Mouse (Mus musculus) Patski (cell line): ENCODE data around the gene Ocel1. TPM values are rescaled to one million over a fixed set of nuclear protein-coding genes. Genes with fewer than 3 reads are reported as not detected.

Experiments used
- ATAC-seq: fragments of 100-300 bp; one replicate; pipeline ENCODE4 v1.8.0; 2021
- CTCF ChIA-PET: fragments of 350-600 bp; sonication (Branson Sonifier 250); formaldehyde crosslinking; loops from one replicate; lab custom pipeline; 2022; ENCODE audit warnings: inconsistent platforms; lab: Charles Lee
- POLR2A ChIA-PET: fragments of 350-600 bp; sonication (Branson Sonifier 250); formaldehyde crosslinking; loops from one replicate; lab custom pipeline; 2022; ENCODE audit warnings: antibody characterized with exemption, inconsistent platforms; lab: Charles Lee
- DNase-seq: peaks from one replicate; pipeline ENCODE4 v3.0.0-alpha.2; 2011; ENCODE audit warnings: low read depth, low spot score
- H3K27me3 ChIP-seq: fragments of 371-371 bp; one replicate; pipeline ENCODE4 v1.5.1; 2021
- CTCF ChIP-seq: fragments of 100-300 bp; IDR thresholded peaks from one replicate; pipeline ENCODE4 v1.5.1; 2021
- in situ Hi-C: fragments of 300-500 bp; cut with MboI; formaldehyde crosslinking; loops from 3 replicates; pipeline ENCODE4 v1.11.1; 2018; ENCODE audit warnings: low pct_unique_long_range_greater_than_20kb, mixed read lengths
- polyA plus RNA-seq: library from polyadenylated mRNA; unstranded; gene quantifications from one replicate; pipeline ENCODE4 v1.2.3, GENCODE M21; 2021

The Ocel1 gene
- polyA plus RNA-seq, 1 experiment from 2014 or later: 19.9 TPM

DNA sequence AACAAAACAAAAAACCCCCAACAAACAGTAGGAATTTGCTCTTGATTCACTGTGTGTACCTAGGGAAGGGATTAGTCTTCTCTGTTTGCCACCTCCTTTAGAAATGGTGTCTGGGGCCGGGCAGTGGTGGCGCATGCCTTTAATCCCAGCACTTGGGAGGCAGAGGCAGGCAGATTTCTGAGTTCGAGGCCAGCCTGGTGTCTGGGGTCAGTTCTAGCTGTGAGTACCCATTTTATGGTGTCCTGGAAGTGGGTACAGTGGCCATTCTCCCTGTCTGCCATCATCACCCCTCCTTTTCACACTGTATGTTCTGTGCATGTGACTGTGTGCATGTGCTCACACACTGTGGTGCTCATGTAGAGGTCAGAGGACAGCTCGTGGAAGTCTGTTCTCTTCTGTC is 37.1 kb downstream of the Ocel1 start:
- DNase-seq (no peak), ATAC-seq (no peak)
- no peak for TF ChIP-seq CTCF
- ChIA-PET CTCF (no interaction called here), POLR2A (no interaction called here)
- in situ Hi-C loops: loop anchor here (5.0 kb wide), 1 partner anchor 36 kb away; the partner anchor contains the start of gene Ocel1
- no peaks in the 10 kb centered on the region for H3K27me3 ChIP-seq

DNA sequence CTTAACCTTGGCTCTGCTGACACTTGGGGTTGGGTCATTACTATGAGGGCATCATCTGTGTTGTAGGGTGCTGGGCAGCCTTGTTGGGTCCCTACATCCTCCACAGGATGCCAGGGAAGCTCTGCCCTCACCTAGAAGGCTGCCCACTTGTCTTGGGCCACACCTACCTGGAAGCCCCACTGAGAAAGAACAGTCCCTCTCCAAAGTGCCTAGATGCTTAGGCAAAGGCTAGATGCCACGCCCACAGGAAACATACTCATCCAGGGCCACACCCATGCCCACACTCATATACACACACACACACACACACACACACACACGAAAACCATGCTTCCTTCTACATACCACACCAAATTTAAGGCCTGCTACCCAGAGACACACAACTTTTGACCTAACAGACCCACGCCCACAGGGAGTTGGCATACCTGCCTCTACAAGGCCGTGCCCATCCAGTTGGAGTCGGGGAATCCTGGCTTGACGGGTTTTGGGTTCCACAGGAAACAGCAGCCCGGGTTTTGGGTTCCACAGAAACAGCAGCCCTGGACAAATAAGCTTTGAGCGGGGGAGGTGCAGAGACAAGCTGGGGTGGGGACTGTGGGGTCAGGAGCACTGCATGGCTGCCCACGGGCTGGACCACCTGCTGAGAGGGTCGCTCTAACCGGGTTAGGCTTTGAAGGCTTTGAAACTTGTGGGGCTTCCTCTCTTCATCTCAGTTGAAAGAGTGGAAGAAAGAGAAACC is 40.6 kb downstream of the Ocel1 start:
- ChIA-PET CTCF (interaction anchor here (1.5 kb wide), 1 partner anchor 52 kb away, joined by 3 read pairs; no protein-coding TSS in a partner anchor), POLR2A (interaction anchor here (0.6 kb wide), 1 partner anchor 97 kb away, joined by 4 read pairs; no protein-coding TSS in a partner anchor)
- no peak for TF ChIP-seq CTCF
- ATAC-seq (no peak), DNase-seq (no peak)
- in situ Hi-C loops: no loop called here
- H3K27me3 ChIP-seq: no peaks in the 10 kb centered on the region

DNA sequence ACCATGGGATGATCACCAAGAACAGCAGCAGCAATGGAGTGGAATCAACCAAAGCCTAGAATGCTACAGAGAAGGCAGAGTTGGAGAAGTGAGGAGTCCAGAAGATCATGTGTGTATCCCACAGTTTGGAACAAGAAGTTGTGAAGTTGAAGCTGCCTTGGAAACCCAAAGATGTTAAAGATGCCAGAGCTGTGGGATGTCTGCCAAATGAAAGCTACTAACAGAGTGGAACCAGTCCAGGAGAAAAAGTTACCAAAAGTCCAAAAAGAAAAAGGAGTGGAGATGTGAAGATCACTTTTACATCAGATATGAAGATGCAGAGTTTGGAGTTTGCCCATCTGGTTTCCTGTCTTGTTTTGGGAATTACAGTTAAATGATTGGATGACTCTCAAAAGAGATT is 51.0 kb downstream of the Ocel1 start:
- in situ Hi-C loops: no loop called here

More for the DNA sequence above, 51.0 kb downstream of the Ocel1 start:
- no peak for TF ChIP-seq CTCF
- ChIA-PET CTCF (no interaction called here), POLR2A (no interaction called here)
- DNase-seq (no peak), ATAC-seq (no peak)
- peaks cover 2% of the 10 kb centered on the region for H3K27me3 ChIP-seq

Other genes with a start within 250 kb of the Ocel1 start
- 71.2 TPM for gene Myo9b, start 98.6 kb upstream of the Ocel1 start, polyA plus RNA-seq
- gene Haus8, start 98.4 kb upstream of the Ocel1 start, polyA plus RNA-seq: 33.8 TPM
- gene Use1, start 4.5 kb upstream of the Ocel1 start, polyA plus RNA-seq: 123 TPM
- 140 TPM for gene Nr2f6, start 10.7 kb downstream of the Ocel1 start, polyA plus RNA-seq
- gene Ushbp1, start 24.5 kb downstream of the Ocel1 start, polyA plus RNA-seq: 0.36 TPM
- 103 TPM for gene Babam1, start 25.6 kb downstream of the Ocel1 start, polyA plus RNA-seq
- gene Ankle1, start 34.7 kb downstream of the Ocel1 start, polyA plus RNA-seq: 9.0 TPM
- 73.0 TPM for gene Abhd8, start 92.4 kb downstream of the Ocel1 start, polyA plus RNA-seq
- 81.5 TPM for gene Mrpl34, start 93.7 kb downstream of the Ocel1 start, polyA plus RNA-seq
- 67.8 TPM for gene Dda1, start 97.9 kb downstream of the Ocel1 start, polyA plus RNA-seq
- gene Ano8, start 114.7 kb downstream of the Ocel1 start, polyA plus RNA-seq: 38.2 TPM
- 44.1 TPM for gene Gtpbp3, start 116.8 kb downstream of the Ocel1 start, polyA plus RNA-seq
- 0.21 TPM for gene Plvap, start 140.5 kb downstream of the Ocel1 start, polyA plus RNA-seq
- gene Ccdc194, start 154.4 kb downstream of the Ocel1 start, polyA plus RNA-seq: 0.08 TPM
- 141 TPM for gene Bst2, start 166.2 kb downstream of the Ocel1 start, polyA plus RNA-seq
- 103 TPM for gene Mvb12a, start 171.6 kb downstream of the Ocel1 start, polyA plus RNA-seq
- gene Tmem221, start 187.6 kb downstream of the Ocel1 start, polyA plus RNA-seq: 3.4 TPM
- gene Nxnl1, start 195.3 kb downstream of the Ocel1 start, polyA plus RNA-seq: 0.85 TPM
- gene Slc27a1, start 197.6 kb downstream of the Ocel1 start, polyA plus RNA-seq: 40.9 TPM
- 127 TPM for gene Pgls, start 220.9 kb downstream of the Ocel1 start, polyA plus RNA-seq
- gene Fam129c, start 226.3 kb downstream of the Ocel1 start, polyA plus RNA-seq: 10.8 TPM
- gene Colgalt1, start 239.7 kb downstream of the Ocel1 start, polyA plus RNA-seq: 117 TPM